ENCODE assay signal across 25 mouse cellular contexts in genomic region chr1:91169157-91169556, GRCm38 (mm10).
"Had no signal": no experiment of that assay in that cellular context is flagged by ENCODE, and none has a peak within 500 bp of the region (broad histone marks: within the 10 kb centered on the region; RNA-seq: fewer than 3 reads in every experiment).

No protein-coding gene starts in this region.

- H3K27me3 ChIP-seq: heart, embryonic 13.5 days; heart, embryonic 15.5 days; hindbrain, embryonic 12.5 days; intestine, embryonic 15.5 days; limb, embryonic 13.5 days; limb, embryonic 15.5 days; liver, embryonic 13.5 days had no signal

- H3K9me3 ChIP-seq: heart, embryonic 15.5 days; hindbrain, embryonic 12.5 days; intestine, embryonic 15.5 days; limb, embryonic 13.5 days; limb, embryonic 15.5 days; liver, embryonic 13.5 days had no signal

- H3K4me2 ChIP-seq: heart, embryonic 11.5 days; heart, embryonic 13.5 days; heart, embryonic 15.5 days; hindbrain, embryonic 12.5 days; hindbrain, embryonic 14.5 days; intestine, embryonic 15.5 days; limb, embryonic 13.5 days; limb, embryonic 15.5 days; liver, embryonic 13.5 days had no signal

- H3K9ac ChIP-seq: forebrain, postnatal 0 days; heart, embryonic 13.5 days; heart, embryonic 15.5 days; hindbrain, embryonic 12.5 days; hindbrain, embryonic 14.5 days; intestine, embryonic 15.5 days; limb, embryonic 13.5 days; limb, embryonic 15.5 days; liver, embryonic 13.5 days had no signal

- H3K4me1 ChIP-seq: hindbrain, embryonic 12.5 days; intestine, embryonic 15.5 days; limb, embryonic 13.5 days; limb, embryonic 15.5 days; liver, embryonic 13.5 days had no signal

- H3K27ac ChIP-seq: heart, embryonic 13.5 days; heart, embryonic 15.5 days; hindbrain, embryonic 12.5 days; hindbrain, embryonic 14.5 days; intestine, embryonic 15.5 days; layer of hippocampus, adult 2 months; left cerebral cortex, adult 2 months; limb, embryonic 13.5 days; limb, embryonic 15.5 days; liver, embryonic 13.5 days had no signal

- H3K4me3 ChIP-seq: heart, embryonic 13.5 days; heart, embryonic 15.5 days; hindbrain, embryonic 12.5 days; intestine, embryonic 15.5 days; layer of hippocampus, adult 2 months; left cerebral cortex, adult 2 months; limb, embryonic 13.5 days; limb, embryonic 15.5 days; liver, embryonic 13.5 days had no signal

- H3K36me3 ChIP-seq: heart, embryonic 13.5 days; heart, embryonic 15.5 days; hindbrain, embryonic 12.5 days; intestine, embryonic 15.5 days; limb, embryonic 13.5 days; limb, embryonic 15.5 days; liver, embryonic 13.5 days had no signal

- ATAC-seq: forebrain, postnatal 0 days; hindbrain, embryonic 16.5 days; inflammation-experienced regulatory T-cells, adult 6 months; intestine, embryonic 15.5 days; intestine, postnatal 0 days had no signal

- DNase-seq: forebrain, postnatal 0 days; gastrocnemius, postnatal 14 days; gastrocnemius, postnatal 36 days; heart, adult 18-20 months; heart, postnatal 14 days; heart, postnatal 36 days; kidney, adult 18-20 months; kidney, adult 8-10 months; kidney, postnatal 10 days; kidney, postnatal 25 days; kidney, postnatal 4 days; liver, embryonic 13.5 days had no signal
